Mouse (Mus musculus): Measurements from ENCODE around the gene Serf2. TPM values are rescaled to one million over a fixed set of nuclear protein-coding genes. Genes with fewer than 3 reads are reported as not detected.
"Not testable (repeated sequence)": the region's sequence is repeated elsewhere in the genome, so short reads cannot be mapped to it uniquely, and the experiment has no call there.

Serf2 gene
- total RNA-seq, 2 experiments from 2014 or later: 407 to 422 TPM

- DNase-seq; intact Hi-C loops (cut with DNase I): not testable (repeated sequence)
These were observed 35.4 kb downstream of the Serf2 start for GRCm38 (mm10) chr2:121484403-121484802.

DNA sequence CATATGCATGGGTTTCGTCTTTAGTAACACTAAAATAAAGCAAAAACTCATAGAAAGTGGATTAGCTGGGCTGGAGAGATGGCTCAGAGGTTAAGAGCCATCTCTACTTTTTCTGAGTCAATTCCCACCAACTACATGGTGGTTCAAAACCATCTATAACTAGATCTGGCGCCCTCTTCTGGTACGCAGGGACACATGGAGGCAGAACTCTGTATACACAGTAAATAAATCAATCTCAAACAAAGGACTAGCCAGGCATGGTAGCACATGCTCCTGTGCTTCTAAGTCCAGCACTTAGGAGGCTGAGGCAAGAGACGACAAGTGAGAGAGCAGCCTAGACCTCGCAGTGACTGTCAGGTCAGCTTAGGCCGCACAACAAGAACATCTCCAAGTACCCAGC is 52.6 kb downstream of the Serf2 start:
- DNase-seq: not testable (repeated sequence)

GRCm38 (mm10) chr2:121505942-121506882 is 57.2 kb downstream of the Serf2 start, which contains the start of the genes Mfap1a and Wdr76:
Mfap1a (minus strand) TSS chr2:121506665.
Wdr76 (plus strand) TSS chr2:121506723.
- peak; percentile 88 to 89 for DNase-seq
- intact Hi-C loops (cut with DNase I): loop anchor here (5.0 kb wide), 1 partner anchor 34 kb away; the partner anchor contains the start of gene Mfap1b

More for the DNA sequence above, 52.6 kb downstream of the Serf2 start:
- intact Hi-C loops (cut with DNase I): not testable (repeated sequence)

GRCm38 (mm10) chr2:121507173-121507950 is 58.4 kb downstream of the Serf2 start:
- intact Hi-C loops (cut with DNase I): loop anchor here (5.0 kb wide), 1 partner anchor 35 kb away; the partner anchor contains the start of gene Mfap1b
- DNase-seq: no peak

Small RNAs within 50 kb of the gene (microRNA-seq; reads per million reads assigned to microRNA genes)
- 0 reads per million in 2 experiments for gene Gm22953

Other genes starting within 250 kb of the Serf2 start
- 10 to 100 TPM; 51.6 to 57.8 TPM for gene Trp53bp1, start 177.8 kb upstream of the Serf2 start, total RNA-seq (2021)
- gene Map1a, start 159.6 kb upstream of the Serf2 start, total RNA-seq (2021): 10 to 100 TPM in 1 of 2 experiments, 1 to 10 TPM in 1; 9.6 to 12.2 TPM
- 10 to 100 TPM; 23.5 to 25.0 TPM for gene Ppip5k1, start 93.8 kb upstream of the Serf2 start, total RNA-seq (2021)
- 1 to 10 TPM; 1.3 to 1.6 TPM for gene Ckmt1, start 91.5 kb upstream of the Serf2 start, total RNA-seq (2021)
- not detected for gene Strc, start 62.0 kb upstream of the Serf2 start, total RNA-seq (2021)
- gene Pdia3, start 35.4 kb upstream of the Serf2 start, total RNA-seq (2021): 100 to 1,000 TPM; 141 to 172 TPM
- gene Catsper2, start 35.4 kb upstream of the Serf2 start, total RNA-seq (2021): 1 to 10 TPM; 2.2 to 3.2 TPM
- gene Ell3, start 4.9 kb upstream of the Serf2 start, total RNA-seq (2021): under 1 TPM; 0.14 to 0.25 TPM
- gene Hypk, start 4.1 kb downstream of the Serf2 start, total RNA-seq (2021): 10 to 100 TPM; 22.1 to 23.2 TPM
- not detected for gene Serinc4, start 7.6 kb downstream of the Serf2 start, total RNA-seq (2021)
- 10 to 100 TPM; 25.4 to 28.7 TPM for gene Mfap1b, start 24.9 kb downstream of the Serf2 start, total RNA-seq (2021)
- gene Mfap1a, start 57.5 kb downstream of the Serf2 start, total RNA-seq (2021): 10 to 100 TPM; 27.2 to 28.1 TPM
- gene Wdr76, start 57.5 kb downstream of the Serf2 start, total RNA-seq (2021): 1 to 10 TPM; 6.2 to 8.3 TPM

Measured in heart, postnatal 10 days (tissue).